In the genomic region with DNA sequence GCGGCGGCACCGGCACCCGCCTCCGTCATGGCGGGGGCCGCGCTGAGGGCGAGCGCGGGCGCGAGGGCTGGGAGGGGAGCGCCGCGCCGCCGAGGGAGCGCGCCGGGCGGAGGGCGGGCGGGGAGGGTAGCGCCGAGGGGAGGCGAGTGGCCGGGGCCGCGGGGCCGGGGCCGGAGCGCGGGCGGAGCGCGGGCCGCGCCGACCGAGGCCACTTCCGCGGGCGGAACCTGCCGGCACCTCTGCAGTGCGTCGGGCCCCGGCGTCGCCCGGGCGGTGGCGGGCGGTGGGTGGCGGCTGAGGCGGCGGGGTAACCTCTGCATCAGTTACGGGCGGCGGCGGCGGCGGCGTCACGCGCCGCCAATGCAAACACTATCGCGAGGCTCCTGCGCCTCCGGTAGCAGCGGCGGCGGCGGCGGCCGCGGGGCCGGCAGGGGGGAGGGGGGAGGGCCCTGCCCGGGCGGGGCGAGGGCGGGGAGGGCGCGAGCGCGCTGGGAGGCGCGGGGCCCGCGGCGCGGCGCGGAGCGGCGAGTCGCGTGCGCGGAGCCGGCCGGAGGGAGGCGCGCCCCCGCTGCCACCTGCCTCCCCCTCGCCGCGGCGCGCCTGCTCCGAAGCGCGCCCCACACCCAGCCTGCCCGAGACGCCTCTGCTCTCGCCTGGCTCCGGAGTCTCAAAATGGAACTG, we compare ENCODE assay signal across 8 mouse cellular contexts. TPM values are rescaled to one million over a fixed set of nuclear protein-coding genes. Genes with fewer than 3 reads are reported as not detected.
DNase-seq lines count a peak whose midpoint lies in the region.

A gene (minus strand): TSS at position 358 of the 681 bp plus-strand sequence.

- intact Hi-C loops in left cerebral cortex, postnatal 25 days (cut with DNase I): loop anchor here (2.0 to 5.0 kb wide), 5 partner anchors 47 to 212 kb away; no protein-coding TSS in a partner anchor

- peak; percentile 81 for DNase-seq in adipocyte (ENCODE audit: low spot score)
- peak; percentile 69 to 81 for DNase-seq in cerebellum, postnatal 36 days
- peak; percentile 83 for DNase-seq in gastrocnemius, postnatal 10 days
- DNase-seq in hindlimb bud, embryonic 11.5 days (ENCODE audit: extremely low spot score, low read depth, low spot score): peak; percentile 54
- peak; percentile 65 to 74 for DNase-seq in left cerebral cortex, postnatal 25 days (ENCODE audit: low spot score in 2 of 2)
- peak; percentile 91 for DNase-seq in mesoderm, embryonic 11.5 days (ENCODE audit: low read depth, low spot score)
- peak; percentile 37 to 53 for DNase-seq in right cerebral cortex, postnatal 36 days (ENCODE audit: low spot score in 2 of 2)
- DNase-seq in yolk sac, embryonic 10.5 days (ENCODE audit: low spot score): peak; percentile 83

RNA-seq across cellular contexts. Expression of the gene that starts here (rescaled TPM):
- total RNA-seq in gastrocnemius, postnatal 10 days (2021): 10 to 100 TPM; 43.1 to 46.2 TPM
- 10 to 100 TPM; 88.5 to 98.9 TPM for total RNA-seq in left cerebral cortex, postnatal 25 days (2021)

Comparison
In these comparisons a context has a peak if more than half of its experiments do, and no peak if none do; other contexts are left out.
1. Peak in every context shown above with its lines: DNase-seq.